Mouse (Mus musculus): Measurements from ENCODE around the gene Irs3.
"Not testable (repeated sequence)": the region's sequence is repeated elsewhere in the genome, so short reads cannot be mapped to it uniquely, and the experiment has no call there.

Irs3 gene

GRCm38 (mm10) chr5:137623937-137624530 is 21.5 kb downstream of the Irs3 start:
- no peak for DNase-seq (ENCODE audit: low spot score)

- DNase-seq (ENCODE audit: low spot score): no peak
These were observed 30.2 kb downstream of the Irs3 start for GRCm38 (mm10) chr5:137615347-137615746.

- DNase-seq (ENCODE audit: low spot score): not testable (repeated sequence)
These were observed 30.6 kb downstream of the Irs3 start for GRCm38 (mm10) chr5:137614921-137615320.

GRCm38 (mm10) chr5:137613550-137613949 is 32.0 kb downstream of the Irs3 start, which contains the start of gene Pcolce:
Gene Pcolce, minus strand, starts transcription at chr5:137613784.
- DNase-seq (ENCODE audit: low spot score): no peak

GRCm38 (mm10) chr5:137613076-137613475 is 32.4 kb downstream of the Irs3 start:
- DNase-seq (ENCODE audit: low spot score): no peak

- peak; percentile 53 for DNase-seq (ENCODE audit: low spot score)
These were observed 34.3 kb downstream of the Irs3 start for GRCm38 (mm10) chr5:137611245-137611602.

GRCm38 (mm10) chr5:137610548-137611244 is 34.8 kb downstream of the Irs3 start:
- peak; percentile 70 for DNase-seq (ENCODE audit: low spot score)

- no peak for DNase-seq (ENCODE audit: low spot score)
These were observed 35.5 kb downstream of the Irs3 start for GRCm38 (mm10) chr5:137610056-137610455.

GRCm38 (mm10) chr5:137609292-137609691 is 36.2 kb downstream of the Irs3 start:
- DNase-seq (ENCODE audit: low spot score): no peak

- DNase-seq (ENCODE audit: low spot score): no peak
These were observed 36.8 kb downstream of the Irs3 start for GRCm38 (mm10) chr5:137608654-137609190.

- no peak for DNase-seq (ENCODE audit: low spot score)
These were observed 37.5 kb downstream of the Irs3 start for GRCm38 (mm10) chr5:137607860-137608653.

- DNase-seq (ENCODE audit: low spot score): no peak
These were observed 44.2 kb downstream of the Irs3 start for GRCm38 (mm10) chr5:137601365-137601729.

- peak; percentile 96 for DNase-seq (ENCODE audit: low spot score)
These were observed 44.7 kb downstream of the Irs3 start, which contains the start of gene Mospd3 for GRCm38 (mm10) chr5:137600619-137601364. Gene Mospd3, minus strand, starts transcription at chr5:137601058.

GRCm38 (mm10) chr5:137600281-137600618 is 45.3 kb downstream of the Irs3 start:
- no peak for DNase-seq (ENCODE audit: low spot score)

GRCm38 (mm10) chr5:137599600-137599999 is 45.9 kb downstream of the Irs3 start:
- no peak for DNase-seq (ENCODE audit: low spot score)

GRCm38 (mm10) chr5:137598100-137598826 is 47.3 kb downstream of the Irs3 start:
- DNase-seq (ENCODE audit: low spot score): no peak

- no peak for DNase-seq (ENCODE audit: low spot score)
These were observed 47.9 kb downstream of the Irs3 start for GRCm38 (mm10) chr5:137597625-137598024.

GRCm38 (mm10) chr5:137596601-137597261 is 48.8 kb downstream of the Irs3 start:
- no peak for DNase-seq (ENCODE audit: low spot score)

GRCm38 (mm10) chr5:137595921-137596320 is 49.6 kb downstream of the Irs3 start:
- no peak for DNase-seq (ENCODE audit: low spot score)

Data from testis, postnatal 14 days (tissue).